Mouse (Mus musculus) gastrocnemius, adult 18-20 months (tissue): ENCODE measurements at regions not wholly inside any gene's neighbourhood (a gene's known extent, or its start where the extent isn't known, plus 50 kb on each side); places are given as distances from the start of the nearest gene placed in this dataset. TPM values are rescaled to one million over a fixed set of nuclear protein-coding genes. Genes with fewer than 3 reads are reported as not detected.

ENCODE experiments used
- microRNA-seq: library from miRNA; unstranded; fragments of <30 nt; microRNA quantifications from one replicate; pipeline ENCODE4 v1.2.0, GENCODE M21; 2021

Small RNA genes in the stretch of these regions (microRNA-seq; reads per million reads assigned to microRNA genes)
- not detected for gene Gm24933
